Mouse (Mus musculus) limb, embryonic 12.5 days (tissue): Measurements from ENCODE around the gene L3mbtl1. TPM values are rescaled to one million over a fixed set of nuclear protein-coding genes. Genes with fewer than 3 reads are reported as not detected.
"Not testable (repeated sequence)": the region's sequence is repeated elsewhere in the genome, so short reads cannot be mapped to it uniquely, and the experiment has no call there.

ENCODE experiments used
- ATAC-seq: fragments of 200-750 bp; cut with Nextera tagmentation; 2 replicates; pipeline ENCODE4 v1.8.0; 2017; ENCODE audit warnings: low read depth, moderate TSS enrichment; ENCODE audit not compliant: insufficient number of reproducible peaks, insufficient read depth, low FRiP score, low TSS enrichment
- H3K27ac ChIP-seq: fragments of 300-500 bp; sonication (generic); 2 replicates; pipeline ENCODE4 v1.5.1; 2016; ENCODE audit warnings: mild to moderate bottlenecking, moderate library complexity
- H3K27me3 ChIP-seq: fragments of 300-500 bp; sonication (generic); 2 replicates; pipeline ENCODE4 v1.6.1; 2016; ENCODE audit warnings: mild to moderate bottlenecking, moderate library complexity
- H3K36me3 ChIP-seq: fragments of 300-500 bp; sonication (generic); 2 replicates; pipeline ENCODE4 v1.6.1; 2016; ENCODE audit warnings: mild to moderate bottlenecking, moderate library complexity
- H3K4me1 ChIP-seq: fragments of 300-500 bp; sonication (generic); replicated peaks from 2 replicates; pipeline ENCODE4 v1.6.1; 2016
- H3K4me2 ChIP-seq: fragments of 300-500 bp; sonication (generic); 2 replicates; pipeline ENCODE4 v1.6.1; 2016; ENCODE audit warnings: mild to moderate bottlenecking, moderate library complexity
- H3K4me3 ChIP-seq: fragments of 300-500 bp; sonication (generic); replicated peaks from 2 replicates; pipeline ENCODE4 v1.5.1; 2016; ENCODE audit warnings: mild to moderate bottlenecking
- H3K9ac ChIP-seq: fragments of 300-500 bp; sonication (generic); replicated peaks from 2 replicates; pipeline ENCODE4 v1.6.1; 2016; ENCODE audit warnings: mild to moderate bottlenecking, moderate library complexity
- H3K9me3 ChIP-seq: fragments of 300-500 bp; sonication (generic); 2 replicates; pipeline ENCODE4 v1.6.1; 2016; ENCODE audit warnings: mild to moderate bottlenecking, moderate library complexity
- WGBS: fragments of 180-500 bp; shearing (Covaris S2); methylation state at CpG from one replicate; pipeline ENCODE4 v1.1.7; 2016; 5-methylcytosine and 5-hydroxymethylcytosine counted together
- polyA plus RNA-seq: library from polyadenylated mRNA; unstranded; fragments of >200 nt; fragmentation: Nextera tagmentation; extraction: Ambion mirVana; gene quantifications from 2 replicates; pipeline ENCODE4 v1.2.1, GENCODE M21; 2016

The L3mbtl1 gene
- 0.24 TPM in 2 replicates for polyA plus RNA-seq

DNA sequence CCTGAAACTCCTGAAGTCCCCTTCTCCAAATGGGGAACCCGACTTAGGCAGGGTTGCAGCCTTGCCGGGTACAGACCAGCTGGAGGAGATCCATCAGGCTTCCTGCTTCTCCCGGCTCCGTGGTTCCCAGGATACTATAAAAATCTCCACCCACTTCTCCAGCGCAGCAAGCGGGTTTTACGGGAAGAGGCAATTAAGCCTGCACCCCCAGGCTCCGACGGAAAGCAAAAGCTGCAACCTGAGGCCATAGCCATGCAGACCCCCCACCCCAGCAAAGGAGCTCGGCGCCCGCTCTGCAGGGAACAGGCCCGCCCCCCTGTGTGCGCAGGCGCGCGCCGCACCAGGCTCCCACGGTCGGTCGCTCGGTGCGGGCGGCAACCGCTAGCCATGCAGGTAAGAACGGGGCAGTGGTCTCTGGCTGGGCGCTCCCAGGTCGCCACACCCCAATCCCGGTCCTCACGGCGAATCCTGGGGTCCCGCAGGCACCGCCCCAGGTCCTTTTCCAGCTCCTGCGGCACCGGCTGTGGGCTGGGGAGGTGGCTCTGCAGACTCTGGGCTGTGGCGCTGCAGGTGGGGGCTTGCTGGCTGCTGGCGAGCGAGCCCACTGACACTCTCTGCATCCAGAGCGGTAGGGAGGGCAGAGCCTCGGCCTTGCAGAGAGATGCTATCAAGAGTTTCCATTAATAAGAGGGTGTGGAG, at the start of gene L3mbtl1:
L3mbtl1 (plus strand) TSS at position 325 of the 699 bp plus-strand sequence.
- Histone ChIP-seq H3K4me3 (peak within 1 kb of the TSS; percentile 59), H3K27ac (no peak within 1 kb of the TSS; the same call in 1 of the 2 replicates), H3K4me2 (peak within 1 kb of the TSS; percentile 97), H3K4me1 (peaks cover 22% of the 10 kb centered on the region), H3K36me3 (peaks cover 25% of the 10 kb centered on the region), H3K9ac (peak within 1 kb of the TSS; percentile 54), H3K9me3 (peaks cover 2% of the 10 kb centered on the region; the same call in 1 of the 2 replicates), H3K27me3 (peaks cover 29% of the 10 kb centered on the region)
- WGBS: under 1% methylated on average over 40 of the region's 40 CpGs
- peak; percentile 66; the same call in 1 of the 2 replicates for ATAC-seq

DNA sequence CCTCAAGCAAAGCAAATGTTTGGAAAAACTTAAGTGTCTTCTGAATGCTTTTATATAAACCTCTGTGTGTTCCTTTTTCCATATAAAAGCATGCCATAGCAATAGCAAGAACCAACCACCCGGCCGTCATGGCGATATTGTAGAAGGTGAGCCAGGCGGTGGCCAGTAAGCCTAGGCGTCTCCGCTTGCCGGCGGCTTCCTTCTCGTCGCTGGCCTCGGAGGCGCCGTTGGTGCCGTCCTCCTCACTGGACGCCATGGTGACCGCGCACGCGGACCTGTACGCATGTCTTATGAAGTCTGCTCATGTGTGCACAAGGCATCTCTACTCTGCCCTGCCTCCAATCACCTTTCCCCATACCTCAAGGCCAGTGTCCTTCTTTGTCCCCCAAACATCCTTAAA, 44.0 kb upstream of the L3mbtl1 start:
- H3K9me3 ChIP-seq, H3K27ac ChIP-seq, ATAC-seq, H3K36me3 ChIP-seq, H3K4me3 ChIP-seq, H3K27me3 ChIP-seq, H3K4me1 ChIP-seq, H3K9ac ChIP-seq, H3K4me2 ChIP-seq: not testable (repeated sequence)
- 89% methylated on average over 20 of the region's 20 CpGs for WGBS

DNA sequence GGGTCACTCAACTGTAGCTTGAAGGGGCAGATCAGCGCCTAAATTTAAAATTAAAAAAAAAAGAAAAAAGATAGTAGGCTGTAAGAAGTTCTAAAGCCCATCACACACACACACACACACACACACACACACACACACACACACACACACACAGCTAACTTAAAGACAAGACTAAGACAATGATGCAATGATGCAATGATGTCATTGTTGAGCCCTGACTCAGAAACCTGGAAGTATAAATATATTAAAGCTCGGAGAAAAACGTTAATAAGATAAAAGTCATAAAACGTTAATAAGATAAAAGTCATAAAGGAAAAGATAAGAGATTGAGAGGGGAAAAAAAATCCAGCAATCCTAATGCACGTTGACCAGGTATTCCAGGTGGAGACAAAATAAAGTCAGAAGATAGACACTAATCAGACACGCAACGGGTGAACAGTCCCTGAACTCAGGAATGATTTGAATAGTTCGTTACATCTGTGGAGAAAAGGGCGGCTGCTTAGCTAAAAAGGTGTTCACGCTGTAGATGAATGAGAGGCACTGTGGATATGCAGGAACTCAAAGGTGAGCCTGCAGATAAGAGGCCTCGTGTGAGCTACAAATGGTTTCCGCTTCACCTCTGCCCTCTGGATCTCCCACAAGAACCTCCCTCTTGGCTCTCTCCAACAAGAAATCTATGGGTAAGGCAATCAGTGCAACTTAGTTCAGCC, 43.2 kb upstream of the L3mbtl1 start:
- WGBS: 77% methylated on average over 12 of the region's 12 CpGs
- no peaks in the 10 kb centered on the region for H3K27me3 ChIP-seq
- H3K9ac ChIP-seq: no peak overlapping the region
- H3K4me3 ChIP-seq: no peak overlapping the region
- ATAC-seq: no peak
- H3K27ac ChIP-seq: no peak overlapping the region
- H3K9me3 ChIP-seq: no peaks in the 10 kb centered on the region
- H3K4me2 ChIP-seq: no peak overlapping the region
- H3K36me3 ChIP-seq: no peaks in the 10 kb centered on the region
- H3K4me1 ChIP-seq: no peaks in the 10 kb centered on the region

DNA sequence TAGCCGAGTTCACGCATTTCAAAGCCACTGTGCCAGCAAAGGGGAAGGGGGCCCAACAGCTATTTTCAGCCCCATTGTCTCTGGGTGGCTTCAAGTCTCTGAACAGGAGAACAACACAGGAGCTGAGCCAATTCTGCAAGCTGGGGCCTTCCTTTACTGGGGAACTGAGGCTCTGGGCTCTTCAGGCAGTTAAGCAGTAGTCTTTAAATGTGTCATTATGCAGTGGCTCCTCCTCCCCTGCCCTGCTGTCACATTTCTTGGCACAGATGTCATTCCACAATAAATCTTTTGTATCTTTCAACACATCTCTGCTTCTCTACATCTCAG, 42.7 kb upstream of the L3mbtl1 start:
- Histone ChIP-seq H3K9ac (no peak overlapping the region), H3K9me3 (no peaks in the 10 kb centered on the region), H3K4me1 (no peaks in the 10 kb centered on the region), H3K4me3 (no peak overlapping the region), H3K4me2 (no peak overlapping the region), H3K27ac (no peak overlapping the region), H3K27me3 (no peaks in the 10 kb centered on the region), H3K36me3 (no peaks in the 10 kb centered on the region)
- WGBS: 43% methylated on average over 2 of the region's 2 CpGs
- ATAC-seq: no peak

DNA sequence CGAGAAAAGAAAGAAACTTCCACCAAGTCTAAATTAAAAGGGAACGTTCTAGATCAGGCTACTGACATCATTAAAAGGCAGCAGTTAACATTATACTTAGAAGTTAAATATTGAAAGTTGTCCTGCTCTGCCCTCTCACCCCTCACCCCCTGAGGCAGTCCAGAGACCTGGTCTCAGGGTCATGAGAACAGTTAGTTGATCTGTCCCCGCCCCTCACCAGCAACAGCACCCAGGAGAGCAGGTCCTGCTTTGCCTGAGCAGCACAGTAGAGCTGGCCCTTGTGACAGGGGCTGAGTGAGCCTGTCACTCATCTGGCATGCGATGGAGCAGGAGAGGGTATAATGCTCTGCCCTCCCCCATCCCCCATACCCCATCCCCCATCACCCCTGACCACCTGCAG, 37.4 kb upstream of the L3mbtl1 start:
- Histone ChIP-seq H3K27me3 (peaks cover 4% of the 10 kb centered on the region; the same call in 1 of the 2 replicates), H3K4me1 (no peaks in the 10 kb centered on the region), H3K9me3 (no peaks in the 10 kb centered on the region), H3K27ac (no peak overlapping the region), H3K4me2 (no peak overlapping the region), H3K4me3 (no peak overlapping the region), H3K9ac (no peak overlapping the region), H3K36me3 (no peaks in the 10 kb centered on the region)
- no peak for ATAC-seq
- WGBS: 73% methylated on average over 4 of the region's 4 CpGs

DNA sequence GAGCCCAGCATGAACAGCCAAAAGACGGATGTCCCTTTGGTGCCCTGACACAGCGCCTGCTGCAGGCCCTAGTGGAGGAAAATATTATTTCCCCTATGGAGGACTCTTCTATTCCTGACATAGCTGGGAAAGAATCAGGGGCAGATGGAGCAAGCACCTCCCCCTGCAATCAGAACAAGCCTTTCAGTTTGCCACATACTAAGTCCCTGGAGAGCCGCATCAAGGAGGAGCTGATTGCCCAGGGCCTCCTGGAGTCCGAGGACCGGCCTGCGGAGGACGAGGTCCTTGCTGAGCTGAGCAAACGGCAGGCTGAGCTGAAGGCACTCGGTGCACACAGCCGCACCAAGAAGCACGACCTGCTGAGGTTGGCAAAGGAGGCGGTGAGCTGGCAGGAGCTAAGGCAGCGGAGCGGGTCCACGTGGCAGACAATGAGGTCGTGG, 35.2 kb upstream of the L3mbtl1 start:
- no peak for ATAC-seq
- Histone ChIP-seq H3K27me3 (peaks cover 4% of the 10 kb centered on the region; the same call in 1 of the 2 replicates), H3K9me3 (no peaks in the 10 kb centered on the region), H3K4me1 (no peaks in the 10 kb centered on the region), H3K4me2 (no peak overlapping the region), H3K4me3 (no peak overlapping the region), H3K9ac (no peak overlapping the region), H3K36me3 (no peaks in the 10 kb centered on the region), H3K27ac (no peak overlapping the region)
- 56% methylated on average over 16 of the region's 16 CpGs for WGBS

DNA sequence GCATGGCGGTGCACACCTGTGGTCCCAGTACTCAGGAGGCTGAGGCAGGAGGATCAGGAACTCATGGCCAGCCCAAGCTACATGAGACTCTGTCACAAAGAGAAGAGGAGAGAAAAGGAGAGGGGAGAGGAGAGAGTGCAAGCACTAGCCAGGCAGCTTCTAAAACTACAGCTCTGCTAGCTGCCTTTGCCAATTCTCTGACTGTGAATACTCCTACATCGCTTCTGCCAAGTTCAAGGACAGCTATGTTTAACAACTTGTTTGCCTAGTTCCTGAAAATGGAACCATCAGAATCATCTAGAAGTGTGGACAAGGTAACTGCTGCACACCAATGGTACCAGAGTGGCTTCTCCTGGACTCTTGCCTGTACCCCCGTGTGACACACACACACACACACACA, 29.2 kb upstream of the L3mbtl1 start:
- WGBS: 84% methylated on average over 3 of the region's 3 CpGs

DNA sequence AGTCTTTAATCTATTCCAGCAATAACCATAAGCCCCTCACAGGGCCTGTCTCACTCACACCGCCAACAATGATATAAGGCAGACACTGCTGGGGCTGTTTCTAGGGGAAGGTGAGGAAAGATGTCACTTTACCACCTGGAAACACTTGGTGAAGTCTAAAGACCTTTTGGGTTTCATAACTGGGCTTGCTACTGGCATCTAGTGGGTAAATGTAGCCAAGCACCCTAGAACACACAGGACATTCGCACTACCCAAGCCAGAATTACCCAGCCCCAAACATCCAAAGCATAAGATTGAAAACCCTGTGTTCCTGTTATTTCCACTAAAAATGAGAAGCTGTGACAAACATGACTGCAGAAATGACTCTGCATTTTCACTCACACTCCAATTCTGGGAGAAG, 28.8 kb upstream of the L3mbtl1 start:
- no peak for ATAC-seq
- 60% methylated on average over 2 of the region's 2 CpGs for WGBS

More for the DNA sequence above, 29.2 kb upstream of the L3mbtl1 start:
- Histone ChIP-seq H3K4me3 (no peak overlapping the region), H3K4me1 (no peaks in the 10 kb centered on the region), H3K9me3 (no peaks in the 10 kb centered on the region), H3K4me2 (no peak overlapping the region), H3K27ac (no peak overlapping the region), H3K27me3 (0 out of 2 replicates have a peak, but pooled peaks cover 5% of the 10 kb centered on the region), H3K9ac (no peak overlapping the region), H3K36me3 (no peaks in the 10 kb centered on the region)
- ATAC-seq: no peak

DNA sequence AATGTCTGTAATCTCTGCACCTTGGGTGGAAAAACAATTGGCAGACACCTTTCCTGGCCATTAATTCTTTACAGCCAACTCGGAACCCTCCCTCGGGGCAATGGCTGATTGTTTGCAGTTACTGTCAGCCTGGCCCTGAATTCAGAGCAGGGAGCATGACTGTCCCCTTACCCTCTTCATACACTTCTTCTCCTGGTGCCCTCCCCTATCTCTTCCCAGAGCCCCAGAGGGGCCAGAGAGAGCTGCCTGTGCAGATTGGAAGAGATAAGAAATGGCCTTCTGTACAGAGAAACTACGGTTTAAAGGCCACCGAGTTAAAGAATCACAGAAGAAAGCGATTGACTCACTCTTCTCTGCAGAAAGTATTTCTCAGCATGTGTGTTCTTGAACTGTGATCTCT, 23.3 kb upstream of the L3mbtl1 start:
- H3K27ac ChIP-seq: no peak overlapping the region
- no peak overlapping the region for H3K4me3 ChIP-seq
- WGBS: 59% methylated on average over 5 of the region's 5 CpGs
- no peaks in the 10 kb centered on the region for H3K9me3 ChIP-seq
- H3K27me3 ChIP-seq: peaks cover 13% of the 10 kb centered on the region; the same call in 1 of the 2 replicates
- H3K4me2 ChIP-seq: no peak overlapping the region
- H3K4me1 ChIP-seq: no peaks in the 10 kb centered on the region
- no peak overlapping the region for H3K9ac ChIP-seq
- H3K36me3 ChIP-seq: no peaks in the 10 kb centered on the region
- ATAC-seq: no peak

More for the DNA sequence above, 28.8 kb upstream of the L3mbtl1 start:
- H3K27ac ChIP-seq: no peak overlapping the region
- no peak overlapping the region for H3K9ac ChIP-seq
- 0 out of 2 replicates have a peak, but pooled peaks cover 5% of the 10 kb centered on the region for H3K27me3 ChIP-seq
- no peak overlapping the region for H3K4me2 ChIP-seq
- H3K9me3 ChIP-seq: no peaks in the 10 kb centered on the region
- no peak overlapping the region for H3K4me3 ChIP-seq
- no peaks in the 10 kb centered on the region for H3K36me3 ChIP-seq
- H3K4me1 ChIP-seq: no peaks in the 10 kb centered on the region

DNA sequence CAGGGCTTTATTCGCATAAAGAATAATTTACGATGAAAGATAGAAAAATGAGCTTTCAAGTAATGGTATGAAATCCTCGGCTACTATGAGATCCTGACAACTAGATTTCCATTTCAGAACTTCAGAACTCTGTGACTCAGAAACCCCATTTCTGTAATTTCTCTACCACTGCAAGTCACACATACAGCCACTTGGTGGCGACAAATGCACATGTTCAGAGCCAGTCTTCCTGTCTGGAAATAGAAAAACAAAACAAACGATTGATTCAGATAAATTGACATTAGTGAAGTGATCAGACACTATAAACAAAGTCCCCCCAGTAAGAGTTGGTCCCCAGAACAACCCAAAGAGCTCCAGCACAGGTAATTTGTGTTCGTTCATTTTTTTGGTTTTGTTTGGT, 21.1 kb upstream of the L3mbtl1 start:
- no peak overlapping the region for H3K9ac ChIP-seq
- H3K27me3 ChIP-seq: peaks cover 9% of the 10 kb centered on the region; the same call in 1 of the 2 replicates
- no peak overlapping the region for H3K4me3 ChIP-seq
- H3K9me3 ChIP-seq: no peaks in the 10 kb centered on the region
- 10% methylated on average over 6 of the region's 6 CpGs for WGBS
- ATAC-seq: no peak
- no peak overlapping the region for H3K4me2 ChIP-seq
- no peaks in the 10 kb centered on the region for H3K36me3 ChIP-seq
- H3K4me1 ChIP-seq: no peaks in the 10 kb centered on the region
- no peak overlapping the region for H3K27ac ChIP-seq

DNA sequence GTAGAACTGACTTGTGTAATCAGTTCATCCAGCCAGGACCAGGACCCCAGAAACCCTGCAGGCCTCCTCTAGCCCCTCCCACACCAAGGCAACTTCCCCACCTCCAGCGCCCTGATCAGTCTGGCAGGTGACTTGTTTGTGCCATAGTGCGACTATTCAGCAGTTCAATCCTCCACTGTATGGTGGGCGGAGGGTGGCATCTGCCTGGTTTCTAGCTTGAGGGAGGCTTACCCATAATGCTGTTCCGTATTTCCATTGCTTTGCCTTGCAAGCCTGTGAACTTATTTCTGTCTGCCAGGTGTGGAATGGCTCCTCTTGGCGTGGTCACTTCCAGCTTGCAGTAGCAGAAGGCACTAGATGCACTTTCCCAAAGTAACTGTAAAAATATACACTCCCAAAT, 20.4 kb upstream of the L3mbtl1 start:
- Histone ChIP-seq H3K36me3 (no peaks in the 10 kb centered on the region), H3K4me3 (no peak overlapping the region), H3K27ac (no peak overlapping the region), H3K4me1 (no peaks in the 10 kb centered on the region), H3K9ac (no peak overlapping the region), H3K27me3 (peaks cover 8% of the 10 kb centered on the region; the same call in 1 of the 2 replicates), H3K9me3 (no peaks in the 10 kb centered on the region), H3K4me2 (no peak overlapping the region)
- no peak for ATAC-seq
- 68% methylated on average over 5 of the region's 5 CpGs for WGBS
